Mouse (Mus musculus): Measurements from ENCODE around the gene Ncf2.
"Not testable (repeated sequence)": the region's sequence is repeated elsewhere in the genome, so short reads cannot be mapped to it uniquely, and the experiment has no call there.

Gene Ncf2

GRCm38 (mm10) chr1:152799897-152800296, at the start of gene Ncf2:
Gene Ncf2 (plus strand): TSS chr1:152800194.
- no peak for DNase-seq (ENCODE audit: low spot score)

GRCm38 (mm10) chr1:152750312-152750965, 49.6 kb upstream of the Ncf2 start, which contains the start of gene Apobec4:
Gene Apobec4 (plus strand): TSS chr1:152750551.
- DNase-seq (ENCODE audit: low spot score), result no peak

GRCm38 (mm10) chr1:152761791-152762190, 38.2 kb upstream of the Ncf2 start:
- no peak for DNase-seq (ENCODE audit: low spot score)

GRCm38 (mm10) chr1:152766032-152766772, 33.8 kb upstream of the Ncf2 start, which contains the start of the genes Rgl1 and Arpc5:
Gene Rgl1 (minus strand): TSS chr1:152766351.
Gene Arpc5 (plus strand): TSS chr1:152766542.
- DNase-seq (ENCODE audit: low spot score), result peak; percentile 98

GRCm38 (mm10) chr1:152766804-152767748, 32.9 kb upstream of the Ncf2 start:
- peak; percentile 2 for DNase-seq (ENCODE audit: low spot score)

GRCm38 (mm10) chr1:152767749-152768488, 32.1 kb upstream of the Ncf2 start:
- DNase-seq (ENCODE audit: low spot score), result peak; percentile 84

GRCm38 (mm10) chr1:152771016-152771415, 29.0 kb upstream of the Ncf2 start:
- DNase-seq (ENCODE audit: low spot score), result no peak

- DNase-seq (ENCODE audit: low spot score), result not testable (repeated sequence)
Measured at GRCm38 (mm10) chr1:152774601-152775000, 25.4 kb upstream of the Ncf2 start.

- DNase-seq (ENCODE audit: low spot score), result peak; percentile 41
Measured at GRCm38 (mm10) chr1:152779071-152779737, 20.8 kb upstream of the Ncf2 start.

GRCm38 (mm10) chr1:152784620-152785019, 15.4 kb upstream of the Ncf2 start:
- DNase-seq (ENCODE audit: low spot score), result no peak

- DNase-seq (ENCODE audit: low spot score), result not testable (repeated sequence)
Measured at GRCm38 (mm10) chr1:152785446-152785845, 14.5 kb upstream of the Ncf2 start.

GRCm38 (mm10) chr1:152786953-152787352, 13.0 kb upstream of the Ncf2 start:
- DNase-seq (ENCODE audit: low spot score), result no peak

- no peak for DNase-seq (ENCODE audit: low spot score)
Measured at GRCm38 (mm10) chr1:152788121-152788660, 11.8 kb upstream of the Ncf2 start.

- peak; percentile 22 for DNase-seq (ENCODE audit: low spot score)
Measured at GRCm38 (mm10) chr1:152790254-152790653, 9.7 kb upstream of the Ncf2 start.

GRCm38 (mm10) chr1:152790821-152791220, 9.2 kb upstream of the Ncf2 start:
- no peak for DNase-seq (ENCODE audit: low spot score)

GRCm38 (mm10) chr1:152791269-152791668, 8.7 kb upstream of the Ncf2 start:
- DNase-seq (ENCODE audit: low spot score), result no peak

- DNase-seq (ENCODE audit: low spot score), result no peak
Measured at GRCm38 (mm10) chr1:152792736-152793494, 7.1 kb upstream of the Ncf2 start.

- DNase-seq (ENCODE audit: low spot score), result no peak
Measured at GRCm38 (mm10) chr1:152793495-152794130, 6.4 kb upstream of the Ncf2 start.

GRCm38 (mm10) chr1:152795688-152796255, 4.2 kb upstream of the Ncf2 start:
- DNase-seq (ENCODE audit: low spot score), result no peak
